Mouse (Mus musculus): ENCODE results near the gene Plcd3.
A peak's percentile ranks its signal among the peaks of the same experiment; 100 is the strongest.

Gene Plcd3

DNA sequence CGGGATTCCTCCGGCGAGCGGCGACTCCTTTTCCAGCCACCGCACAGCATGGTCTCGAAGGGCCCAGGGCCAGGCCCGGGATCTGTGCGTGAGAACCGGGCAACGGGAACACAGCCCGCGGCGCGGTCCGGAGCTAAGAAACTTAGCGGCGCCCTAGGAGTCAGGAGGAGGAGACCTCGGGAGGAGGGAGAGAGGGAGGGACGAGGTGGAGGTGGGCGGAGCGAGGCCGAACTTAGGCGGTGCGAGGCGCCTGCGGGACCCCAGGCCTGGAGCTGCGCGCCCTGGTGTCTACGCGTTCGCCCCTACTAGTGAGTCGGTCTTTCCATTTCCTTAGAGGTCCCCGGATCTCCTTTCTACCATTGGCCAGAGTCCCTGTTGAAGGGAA, at the start of gene Plcd3, which contains the start of gene Acbd4:
Plcd3 (minus strand) TSS at position 178 of the 385 bp plus-strand sequence.
Acbd4 (plus strand) TSS at position 202 of the 385 bp plus-strand sequence.
- peak; percentile 86 for DNase-seq (ENCODE audit: low read depth)

DNA sequence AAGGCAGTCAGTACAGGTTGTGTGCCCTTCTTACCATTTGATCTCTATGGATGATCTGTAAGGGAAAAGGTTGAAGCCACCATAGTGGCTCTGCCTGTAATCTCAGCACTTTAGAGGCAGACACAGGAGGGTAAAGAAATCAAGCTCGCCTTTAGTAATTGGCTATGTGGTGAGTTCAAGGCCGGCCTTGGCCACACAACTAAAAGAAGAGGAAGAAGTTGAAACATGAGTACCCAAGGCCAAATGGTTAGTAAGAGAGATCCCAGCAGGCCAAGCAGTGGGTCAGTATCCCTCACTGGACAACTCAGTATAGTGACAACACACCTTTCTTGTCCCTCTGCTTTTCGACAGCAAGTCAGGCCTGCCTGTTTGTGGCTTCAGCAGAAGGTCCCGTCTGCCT, 48.3 kb upstream of the Plcd3 start:
- DNase-seq (ENCODE audit: low read depth), result no peak

DNA sequence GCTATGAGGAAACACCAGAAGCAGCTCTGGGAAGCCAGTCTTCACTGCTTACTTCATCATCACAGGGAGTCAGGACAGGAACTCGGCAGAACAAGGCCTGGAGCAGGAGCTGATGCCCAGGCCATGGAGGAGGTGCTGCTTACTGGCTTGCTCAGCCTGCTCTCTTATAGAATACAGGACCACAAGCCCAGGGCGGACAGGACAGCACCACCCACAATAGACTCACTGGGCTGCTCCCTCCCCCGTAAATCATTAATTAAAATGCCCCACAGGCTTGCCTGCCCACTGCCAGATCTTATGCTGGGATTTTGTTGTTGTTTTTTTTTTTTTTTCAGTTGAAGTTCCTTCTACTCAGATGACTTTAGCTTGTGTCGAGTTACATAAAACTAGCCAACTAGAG, 46.3 kb upstream of the Plcd3 start:
- DNase-seq (ENCODE audit: low read depth), result no peak

DNA sequence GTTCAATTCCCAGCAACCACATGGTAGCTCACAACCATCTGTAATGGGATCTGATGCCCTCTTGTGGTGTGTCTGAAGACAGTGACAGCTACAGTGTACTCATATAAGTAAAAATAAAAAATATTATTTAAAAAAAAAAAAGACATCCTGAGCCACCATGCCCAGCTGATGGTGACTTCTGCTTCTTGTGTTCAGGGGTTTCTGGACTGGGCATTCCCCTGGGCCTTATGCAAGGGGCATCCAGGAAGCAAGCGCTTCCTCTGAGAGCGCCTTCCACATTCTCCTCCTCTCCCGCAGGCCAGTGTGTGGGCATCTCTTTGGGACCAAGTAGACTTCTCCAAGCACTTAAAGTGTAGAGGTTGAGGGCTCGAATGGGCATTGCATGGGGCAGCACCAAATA, 44.9 kb upstream of the Plcd3 start:
- no peak for DNase-seq (ENCODE audit: low read depth)

DNA sequence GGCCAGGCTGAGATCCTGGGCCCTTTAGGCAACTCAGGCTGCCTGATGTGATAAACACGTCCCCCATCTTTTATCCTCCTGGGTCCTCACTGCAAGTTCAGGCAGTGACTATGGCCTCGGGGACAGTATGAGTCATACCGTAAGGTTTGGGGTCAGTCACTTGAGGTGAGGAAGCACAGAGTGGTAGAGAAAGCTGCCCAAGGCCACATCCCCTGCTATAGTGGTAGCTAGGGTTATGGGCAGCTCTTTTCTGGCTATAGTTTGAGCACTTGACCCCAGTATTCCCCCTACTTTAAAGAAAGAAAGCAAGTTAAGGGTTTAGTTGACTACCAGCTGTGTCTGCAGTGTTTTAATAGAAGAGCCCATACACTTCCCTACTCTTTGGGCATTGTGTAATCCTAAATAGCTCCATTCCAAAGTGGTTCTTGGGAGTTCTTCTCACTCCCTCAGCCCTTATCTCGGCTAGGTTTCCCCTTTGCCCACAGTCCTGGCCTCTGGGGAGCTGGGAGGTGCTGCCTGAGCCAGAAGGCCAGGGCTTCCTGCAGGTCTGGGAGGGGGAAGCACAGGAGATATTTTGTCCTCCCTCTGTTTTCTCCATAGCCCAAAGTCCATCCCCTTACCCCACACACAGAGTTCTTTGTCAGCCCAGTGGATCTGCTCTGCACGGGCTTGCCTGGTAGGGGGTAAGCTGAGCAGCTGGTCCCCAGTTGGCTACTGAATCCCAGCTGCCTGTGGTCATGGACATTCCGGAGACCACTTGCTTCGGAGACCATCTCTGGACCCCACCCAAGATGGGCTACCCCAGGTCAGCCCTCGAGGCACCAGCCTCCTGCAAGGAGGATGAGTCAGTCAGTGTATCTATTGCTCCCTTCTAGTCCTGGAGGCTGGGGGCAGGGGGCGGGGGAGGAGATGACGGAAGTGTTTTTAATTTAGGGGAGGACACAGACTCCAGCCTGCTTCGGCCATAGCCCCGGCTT, 43.1 kb upstream of the Plcd3 start:
- peak; percentile 88 for DNase-seq (ENCODE audit: low read depth)

DNA sequence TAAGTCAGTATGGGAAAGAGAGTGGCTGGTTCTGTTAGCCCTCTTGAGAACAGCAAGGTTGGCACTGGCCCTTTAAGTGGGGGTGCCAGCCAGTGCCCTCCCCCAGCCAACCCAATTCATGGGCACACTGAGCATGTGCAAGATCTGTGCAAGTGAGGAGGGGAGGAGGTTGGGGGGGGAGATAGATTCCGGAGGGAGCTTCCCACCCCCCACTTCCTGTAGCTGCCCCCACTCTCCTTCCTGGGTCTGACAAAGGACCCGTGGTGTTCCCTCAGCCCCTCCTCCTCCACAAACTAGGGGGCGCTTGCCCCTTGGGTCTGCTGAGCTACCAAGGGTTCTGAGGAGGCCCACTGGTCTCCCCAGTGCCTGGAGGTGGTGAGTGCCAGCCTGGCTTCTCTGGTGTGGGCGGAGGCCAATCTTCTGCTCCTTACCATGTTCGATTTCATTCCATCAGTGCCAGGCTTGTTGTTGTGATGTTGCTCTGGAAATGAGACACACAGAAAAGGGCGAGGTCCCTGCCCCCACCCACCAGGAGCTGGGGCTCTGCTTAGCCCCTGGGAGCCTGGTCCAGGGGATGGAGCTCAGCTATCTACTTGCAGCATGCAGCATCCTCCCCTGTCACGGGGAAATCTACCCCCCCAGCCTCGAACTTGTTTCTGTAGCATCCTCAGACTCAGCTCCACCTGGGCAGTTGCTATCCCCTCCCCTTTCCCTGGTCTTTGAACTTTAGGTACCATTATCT, 41.2 kb upstream of the Plcd3 start:
- peak; percentile 56 for DNase-seq (ENCODE audit: low read depth)

DNA sequence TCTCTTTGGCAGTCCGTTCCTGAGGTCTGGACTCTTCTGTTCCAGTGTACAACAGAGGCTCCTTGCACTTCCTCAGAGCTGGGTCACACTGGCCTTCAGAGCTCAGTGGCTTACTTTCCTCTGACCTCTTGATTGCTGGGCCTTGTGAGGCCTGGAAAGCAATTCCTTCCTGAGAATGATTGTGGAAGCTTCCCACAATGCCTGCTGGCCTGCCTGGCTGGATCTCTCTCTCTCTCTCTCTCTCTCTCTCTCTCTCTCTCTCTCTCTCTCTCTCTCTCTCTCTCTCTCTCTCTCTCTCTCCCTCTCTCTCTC, 40.4 kb upstream of the Plcd3 start:
- DNase-seq (ENCODE audit: low read depth), result peak; percentile 36

DNA sequence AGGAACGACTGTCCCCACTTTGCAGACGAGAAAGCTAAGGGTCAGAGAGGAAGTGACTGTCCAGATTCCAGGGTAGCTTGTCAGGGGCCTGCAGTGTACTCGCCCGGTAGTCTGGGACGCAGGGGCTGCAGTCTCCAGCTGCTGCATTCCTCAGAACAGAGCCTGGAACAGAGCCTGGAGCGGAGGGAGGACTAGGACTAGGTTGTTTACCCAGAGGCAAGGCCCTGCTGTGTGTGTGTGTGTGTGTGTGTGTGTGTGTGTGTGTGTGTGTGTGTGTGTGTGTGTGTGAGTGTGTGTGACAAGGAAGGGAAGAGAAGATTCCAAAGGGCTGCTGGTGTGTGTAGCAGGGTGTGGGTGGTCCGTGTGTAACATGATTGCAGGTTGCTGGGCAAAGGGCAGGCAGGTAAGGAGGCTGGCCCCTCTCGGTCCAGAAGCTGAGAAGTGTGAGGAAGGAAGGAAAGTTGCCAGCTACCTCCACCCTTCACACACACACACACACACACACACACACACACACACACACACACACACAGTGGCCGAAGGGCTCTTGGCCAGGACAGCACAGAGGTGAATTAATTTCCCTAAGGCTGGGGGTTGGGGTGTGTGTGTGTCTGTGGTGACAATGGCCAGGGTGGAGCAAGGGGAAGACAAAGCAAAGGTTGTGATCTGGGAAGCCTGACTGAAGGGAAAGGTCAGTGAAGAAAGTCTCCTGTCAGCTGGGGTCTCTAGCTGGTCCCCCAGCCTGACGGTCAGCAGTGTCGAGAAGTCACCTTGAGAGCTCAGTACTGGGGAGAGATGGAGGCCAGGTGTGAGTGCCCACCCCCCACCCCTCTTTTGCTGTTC, 39.9 kb upstream of the Plcd3 start:
- peak; percentile 90 for DNase-seq (ENCODE audit: low read depth)

DNA sequence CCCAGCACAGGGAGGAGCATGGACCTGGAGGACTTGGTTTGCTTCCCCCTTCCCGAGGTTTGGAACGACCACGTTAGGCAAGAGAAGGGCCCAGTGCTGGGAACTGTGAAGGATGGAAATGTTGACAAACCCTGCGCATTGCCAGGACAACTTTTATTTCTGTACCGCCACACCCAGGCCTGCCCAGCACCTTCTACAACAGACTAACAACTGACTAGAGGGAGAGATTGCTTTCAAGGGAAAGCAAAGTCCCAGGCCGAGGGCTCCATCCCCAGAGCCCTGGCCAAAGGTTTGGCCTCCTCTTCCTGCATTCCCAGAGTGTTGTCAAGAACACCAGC, 39.3 kb upstream of the Plcd3 start:
- peak; percentile 74 for DNase-seq (ENCODE audit: low read depth)

DNA sequence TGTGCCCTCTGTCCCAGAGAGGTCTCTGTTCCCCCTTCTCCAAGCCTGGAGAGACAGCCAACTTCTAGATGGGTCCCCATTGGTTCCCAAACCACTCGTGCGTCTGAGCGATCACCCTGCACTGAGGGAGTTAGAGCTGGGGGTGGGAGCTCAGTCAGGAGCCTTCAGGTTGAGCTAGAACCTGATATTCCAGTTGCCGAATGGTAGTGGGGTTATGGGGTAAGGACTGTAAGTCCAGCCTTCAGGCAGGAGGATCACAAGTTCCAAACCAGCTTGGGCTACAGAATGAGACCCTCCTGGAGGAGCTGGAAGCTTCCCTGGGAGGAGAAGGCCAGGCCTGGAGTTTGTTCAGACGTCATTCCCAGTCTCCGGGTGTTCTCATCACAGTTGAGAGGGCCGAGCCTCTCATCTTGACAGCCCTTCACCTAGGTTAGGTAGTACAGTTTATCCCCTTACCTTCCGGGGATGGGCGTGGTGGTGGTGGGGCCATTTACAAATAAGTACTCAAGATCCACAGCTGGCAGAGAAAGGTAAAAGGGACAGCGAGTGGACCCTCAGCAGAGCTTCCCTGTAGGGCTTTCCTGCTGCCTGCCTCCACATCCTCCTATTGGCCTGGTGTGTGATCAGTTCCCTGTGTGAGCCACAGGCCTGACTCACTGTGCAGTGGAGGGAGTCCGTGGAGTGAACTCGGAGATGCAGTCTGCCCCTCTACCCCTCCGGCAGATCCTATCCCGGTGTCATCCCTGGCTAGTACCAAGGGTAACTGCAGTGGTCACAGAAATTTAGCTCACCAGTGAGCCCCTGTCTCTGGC, 38.7 kb upstream of the Plcd3 start:
- DNase-seq (ENCODE audit: low read depth), result peak; percentile 67

DNA sequence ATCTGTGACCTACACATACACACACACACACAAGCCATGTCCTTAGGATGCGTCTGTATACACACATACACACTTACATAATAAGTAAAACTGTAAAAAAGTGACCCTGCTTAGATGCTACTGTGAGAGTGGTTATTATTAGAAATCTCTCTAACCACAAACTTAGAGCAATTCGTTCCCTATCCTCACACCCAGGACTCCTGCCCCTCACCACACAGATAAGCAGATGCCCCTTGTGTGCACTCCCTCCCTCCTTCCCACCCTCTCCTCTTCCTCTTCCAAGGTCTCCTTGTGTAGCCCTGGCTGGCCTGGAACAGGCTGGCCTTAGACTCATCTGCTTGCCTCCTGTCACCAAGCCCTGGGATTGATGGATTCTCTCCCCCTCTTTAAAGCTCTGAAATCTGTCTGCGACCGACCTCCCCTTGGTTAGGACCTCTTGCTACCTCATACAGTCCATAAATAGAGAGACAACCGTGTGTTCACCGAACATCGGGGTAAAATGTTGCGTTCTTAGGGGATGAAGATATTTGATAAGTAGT, 34.6 kb upstream of the Plcd3 start:
- no peak for DNase-seq (ENCODE audit: low read depth)

DNA sequence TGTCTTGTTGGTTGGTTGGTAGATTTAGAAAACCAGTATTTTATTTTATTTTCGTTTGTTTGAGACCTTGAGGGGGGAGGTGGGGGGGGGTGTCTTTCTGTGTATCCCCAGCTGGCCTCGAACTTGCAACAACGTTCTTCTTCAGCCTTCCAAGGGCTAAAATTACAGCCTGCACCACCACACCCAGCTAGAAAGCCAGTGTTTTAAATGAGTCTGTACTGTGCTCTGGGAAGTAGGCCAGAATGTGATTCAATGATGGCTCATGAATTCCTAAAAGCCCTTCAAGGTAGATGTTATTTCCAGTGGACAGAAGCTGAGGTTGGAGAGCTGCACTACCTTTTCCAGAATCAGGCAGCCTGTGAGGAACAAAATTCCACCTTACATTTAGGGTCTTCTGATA, 32.8 kb upstream of the Plcd3 start:
- peak; percentile 93 for DNase-seq (ENCODE audit: low read depth)

DNA sequence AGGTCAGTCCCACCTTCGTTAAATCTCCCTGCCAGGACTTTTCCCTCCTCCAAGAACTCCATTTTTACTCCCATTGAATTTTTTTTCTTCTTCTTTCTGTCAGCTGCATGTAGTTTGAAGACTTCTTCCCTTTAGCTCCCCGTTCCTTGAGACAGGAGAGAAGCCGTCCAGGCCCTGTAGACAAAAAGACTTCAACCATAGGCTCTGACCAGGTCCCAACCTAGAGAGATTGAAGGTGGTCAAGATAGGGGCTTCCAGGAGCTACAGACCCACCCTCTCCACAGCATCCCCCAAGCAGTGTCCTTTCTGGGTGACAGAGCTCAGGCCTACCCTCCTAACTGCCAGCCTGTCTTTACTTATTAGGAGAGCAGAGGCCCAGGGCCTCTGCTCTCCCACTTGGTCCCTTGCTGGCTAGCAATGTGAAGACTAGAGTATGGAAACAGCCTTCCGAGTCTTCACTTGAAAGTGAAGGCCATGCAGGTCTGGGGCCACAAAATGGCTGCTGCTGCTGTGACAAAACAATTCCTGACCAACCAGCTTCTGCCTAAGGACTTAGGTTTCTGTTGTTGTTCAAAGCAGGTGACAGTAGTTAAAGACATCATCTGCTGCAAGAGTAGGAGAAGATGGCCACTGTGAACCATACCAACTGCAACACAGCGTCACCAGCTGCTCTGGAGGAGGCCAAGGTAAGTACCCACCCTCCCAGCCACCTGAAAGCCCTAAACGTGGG, 32.2 kb upstream of the Plcd3 start:
- peak; percentile 43 for DNase-seq (ENCODE audit: low read depth)

DNA sequence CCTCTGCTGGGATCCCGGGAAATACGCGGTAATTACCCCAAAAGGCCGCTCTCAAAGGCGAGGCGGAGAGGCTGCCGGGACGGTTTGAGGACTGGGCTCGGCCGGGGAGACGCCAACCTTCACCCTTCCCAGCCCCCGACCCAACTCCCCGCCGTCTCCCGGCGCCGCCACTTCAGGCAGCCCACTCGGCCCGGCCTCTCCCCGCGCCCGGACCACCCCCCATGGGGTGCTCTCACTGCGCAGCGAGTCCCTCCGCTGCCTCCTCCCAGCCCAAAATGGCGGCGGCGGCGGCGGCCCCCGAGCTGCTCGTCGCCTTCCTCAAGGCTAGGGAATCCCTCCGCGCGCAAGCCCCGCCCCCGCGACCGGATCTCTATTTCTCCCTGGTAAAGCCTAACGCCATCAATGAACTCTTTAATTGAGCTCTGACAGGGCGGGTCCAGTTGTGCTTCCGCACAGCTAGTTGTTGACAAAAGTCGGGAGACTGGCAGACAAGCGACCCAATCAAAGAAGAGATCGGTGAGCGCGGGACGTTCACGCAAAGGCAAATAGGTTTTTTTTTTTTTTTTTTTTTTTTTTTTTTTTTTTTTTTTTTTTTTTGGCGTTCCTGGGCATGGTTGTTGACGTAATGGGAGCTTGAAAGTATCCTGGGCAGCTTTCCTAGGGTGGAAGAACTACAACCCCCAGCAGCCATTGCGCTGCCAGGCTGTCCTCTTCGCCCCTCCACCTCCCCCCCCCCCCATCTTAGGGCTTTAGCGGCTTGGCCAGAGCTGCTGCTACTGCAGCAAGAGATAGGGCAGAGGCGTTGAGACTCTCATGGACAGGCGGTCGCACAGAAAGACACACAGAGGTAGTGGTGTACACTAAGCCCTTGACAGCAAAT, 31.4 kb upstream of the Plcd3 start:
- peak; percentile 100 for DNase-seq (ENCODE audit: low read depth)

DNA sequence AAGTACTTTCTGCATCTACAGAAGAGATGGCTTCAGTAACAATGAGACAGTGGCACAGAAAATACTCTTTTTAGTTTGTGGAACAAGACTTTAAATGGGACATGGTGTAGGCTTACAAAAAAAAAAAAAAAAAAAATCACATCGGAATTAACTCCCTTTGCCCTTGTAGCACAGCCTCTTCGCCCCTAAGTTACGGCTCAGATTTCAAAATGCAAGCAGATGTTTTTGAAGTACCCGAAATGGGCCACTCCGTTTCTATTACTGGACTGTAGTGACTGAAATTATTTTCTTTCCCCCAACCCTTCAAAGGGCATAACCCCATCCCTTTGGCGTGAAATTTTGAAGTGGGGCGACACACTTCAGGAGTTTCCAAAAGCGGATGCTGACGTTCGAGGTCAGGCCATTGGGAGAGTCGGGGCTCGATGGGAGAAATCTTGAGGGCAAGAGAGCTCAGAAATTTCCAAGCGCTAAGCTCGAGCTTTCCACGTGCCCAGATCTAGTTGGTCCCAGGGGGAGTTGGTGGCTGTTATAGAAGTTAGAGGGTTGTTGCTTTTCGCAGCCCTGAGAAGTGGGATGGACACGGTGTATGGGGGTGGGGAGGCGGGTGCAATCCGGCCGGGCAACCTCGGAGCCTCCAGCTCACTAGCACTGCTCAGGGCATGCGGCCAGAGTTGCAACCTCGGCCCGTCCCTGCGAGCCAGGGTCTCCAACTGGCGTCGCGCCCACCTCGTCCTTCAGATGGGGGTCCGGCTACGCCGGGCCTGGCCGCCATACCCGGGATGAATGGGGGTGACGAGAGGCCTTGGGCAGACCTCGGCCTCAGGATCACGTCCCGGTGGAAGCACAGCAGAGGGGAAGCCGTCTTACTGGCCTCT, 30.5 kb upstream of the Plcd3 start, which contains the start of gene Hexim2:
Hexim2 (plus strand) TSS at position 729 of the 875 bp plus-strand sequence.
- peak; percentile 78 for DNase-seq (ENCODE audit: low read depth)

DNA sequence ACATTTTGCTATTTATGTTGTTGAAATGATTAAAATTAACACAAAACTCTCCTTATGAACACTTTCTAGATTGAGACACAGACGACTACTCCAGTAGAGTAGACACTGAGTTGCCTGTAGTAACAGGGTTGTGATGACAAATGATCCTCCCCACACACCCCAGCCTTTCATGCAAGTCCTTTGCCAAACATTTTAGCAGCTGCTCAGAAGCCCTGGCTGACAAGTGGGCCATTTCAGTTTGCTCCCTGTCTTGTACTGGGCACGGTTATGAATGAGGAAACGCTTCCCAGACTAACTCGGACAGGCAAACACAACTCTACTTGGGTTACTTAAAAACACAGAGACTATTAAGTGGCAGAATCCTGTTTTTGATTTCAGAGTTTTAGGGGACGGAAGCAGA, 18.9 kb upstream of the Plcd3 start:
- DNase-seq (ENCODE audit: low read depth), result no peak

DNA sequence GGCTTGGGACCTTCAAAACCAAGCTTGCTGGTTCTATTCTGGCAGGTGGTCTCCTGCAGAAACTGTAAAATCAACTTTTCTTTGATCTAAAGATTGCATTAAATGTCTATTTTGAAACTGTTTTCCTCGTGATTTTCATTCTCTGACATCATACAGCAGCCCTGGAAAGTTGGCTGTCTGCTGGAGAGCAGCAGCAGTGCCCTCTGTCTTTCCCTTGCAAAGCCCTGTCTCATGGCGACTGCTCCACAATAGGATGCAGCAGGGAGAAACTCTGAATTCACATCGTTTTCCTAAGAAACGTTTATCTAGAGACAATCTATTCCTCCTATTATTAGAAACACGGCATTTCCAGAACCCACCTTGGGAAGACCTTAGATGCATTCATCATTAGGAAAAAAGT, 18.2 kb upstream of the Plcd3 start:
- peak; percentile 56 for DNase-seq (ENCODE audit: low read depth)

DNA sequence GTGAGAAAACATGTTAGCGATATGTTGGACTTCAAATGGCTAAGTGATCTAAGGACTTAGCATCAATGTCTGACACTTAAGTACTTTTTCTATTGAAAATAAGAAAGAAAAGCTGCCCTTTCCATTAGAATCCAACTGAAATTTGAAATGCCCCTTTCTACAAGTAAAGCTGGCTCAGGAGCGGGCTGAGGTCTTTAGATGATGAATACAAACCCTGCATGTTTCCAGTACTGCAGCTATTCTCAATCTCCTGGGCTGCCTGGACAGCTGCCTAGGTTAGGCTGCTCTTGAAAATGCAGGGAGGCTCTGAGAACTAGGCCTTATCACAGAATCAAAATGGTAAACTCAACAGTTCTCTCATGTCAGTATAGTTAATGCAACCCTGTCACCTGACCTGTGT, 17.4 kb upstream of the Plcd3 start:
- no peak for DNase-seq (ENCODE audit: low read depth)

Data from NIH3T3 (cell line).